In genomic region chr15:77338924-77339429, GRCm38 (mm10) we compare ENCODE assay signal across 21 mouse cellular contexts. TPM values are rescaled to one million over a fixed set of nuclear protein-coding genes. Genes with fewer than 3 reads are reported as not detected.
DNase-seq lines count a peak whose midpoint lies in the region; ATAC-seq lines count a peak whose summit lies in the region.
"Had no signal": no experiment of that assay in that cellular context is flagged by ENCODE, and none has a peak within 500 bp of the region (broad histone marks: within the 10 kb centered on the region; RNA-seq: fewer than 3 reads in every experiment).

No protein-coding gene starts in this region.

- intact Hi-C loops in left cerebral cortex, postnatal 25 days (cut with DNase I): no loop called here

- ATAC-seq in liver, embryonic 12.5 days: no peak
- no peak for ATAC-seq in liver, embryonic 11.5 days (replicated peaks; ENCODE audit: low FRiP score)
- no peak for ATAC-seq in embryonic facial prominence, embryonic 14.5 days (ENCODE audit: low read depth)
- ATAC-seq in liver, embryonic 16.5 days (ENCODE audit: low read depth): peak; percentile 9
- ATAC-seq in forebrain, embryonic 14.5 days: no peak
- ATAC-seq: inflammation-experienced regulatory T-cells, adult 6 months had no signal

- no peak overlapping the region for H3K9ac ChIP-seq in liver, embryonic 12.5 days
- no peak overlapping the region for H3K9ac ChIP-seq in liver, embryonic 11.5 days (ENCODE audit: low read depth, low read length)
- no peak overlapping the region for H3K9ac ChIP-seq in embryonic facial prominence, embryonic 14.5 days (ENCODE audit: low read depth, low read length)
- no peak overlapping the region for H3K9ac ChIP-seq in liver, embryonic 16.5 days (ENCODE audit: low read depth, low read length)
- H3K9ac ChIP-seq in forebrain, embryonic 14.5 days (ENCODE audit: low read length): no peak overlapping the region
- H3K9ac ChIP-seq: embryonic facial prominence, embryonic 15.5 days; hindbrain, embryonic 12.5 days; liver, embryonic 14.5 days had no signal

- DNase-seq in liver, embryonic 11.5 days (ENCODE audit: low spot score): no peak
- DNase-seq in embryonic facial prominence, embryonic 14.5 days (ENCODE audit: low spot score): no peak
- DNase-seq in frontal cortex, postnatal 25 days (ENCODE audit: low spot score in 2 of 2): no peak
- no peak for DNase-seq in left cerebral cortex, postnatal 25 days (ENCODE audit: low spot score in 2 of 2)
- DNase-seq in forebrain, embryonic 14.5 days (ENCODE audit: low spot score): no peak
- DNase-seq: cerebellum, adult 8-10 months; gastrocnemius, postnatal 25 days; kidney, postnatal 4 days; retina, postnatal 1 day; thymus, postnatal 25 days had no signal

- WGBS in liver, embryonic 12.5 days (ENCODE audit: insufficient replicate concordance): 42% methylated on average over 8 of the region's 8 CpGs
- WGBS in liver, embryonic 11.5 days: 52% methylated on average over 8 of the region's 8 CpGs
- 35% methylated on average over 8 of the region's 8 CpGs for WGBS in embryonic facial prominence, embryonic 14.5 days
- 52% methylated on average over 8 of the region's 8 CpGs for WGBS in liver, embryonic 16.5 days (ENCODE audit: insufficient replicate concordance)
- 86% methylated on average over 8 of the region's 8 CpGs for WGBS in forebrain, embryonic 14.5 days

- H3K9me3 ChIP-seq in liver, embryonic 12.5 days (replicated peaks): no peaks in the 10 kb centered on the region
- H3K9me3 ChIP-seq in liver, embryonic 11.5 days (ENCODE audit: control insufficient read depth, low read length): no peaks in the 10 kb centered on the region
- no peaks in the 10 kb centered on the region for H3K9me3 ChIP-seq in embryonic facial prominence, embryonic 14.5 days (ENCODE audit: control insufficient read depth, low read length)
- no peaks in the 10 kb centered on the region for H3K9me3 ChIP-seq in liver, embryonic 16.5 days (replicated peaks; ENCODE audit: control insufficient read depth, low read length)
- H3K9me3 ChIP-seq in forebrain, embryonic 14.5 days (replicated peaks; ENCODE audit: control insufficient read depth, low read length): no peaks in the 10 kb centered on the region
- H3K9me3 ChIP-seq: embryonic facial prominence, embryonic 15.5 days; forebrain, embryonic 10.5 days; G1E; hindbrain, embryonic 12.5 days; midbrain, embryonic 10.5 days had no signal

- no peak overlapping the region for H3K4me3 ChIP-seq in liver, embryonic 12.5 days
- no peak overlapping the region for H3K4me3 ChIP-seq in liver, embryonic 11.5 days (ENCODE audit: low read depth, low read length)
- H3K4me3 ChIP-seq in embryonic facial prominence, embryonic 14.5 days (ENCODE audit: low read depth, low read length): no peak overlapping the region
- H3K4me3 ChIP-seq in liver, embryonic 16.5 days (ENCODE audit: low read depth, low read length): no peak overlapping the region
- H3K4me3 ChIP-seq in forebrain, embryonic 14.5 days (ENCODE audit: low read depth, low read length): no peak overlapping the region
- H3K4me3 ChIP-seq: embryonic facial prominence, embryonic 15.5 days; forebrain, embryonic 10.5 days; hindbrain, embryonic 12.5 days; midbrain, embryonic 10.5 days had no signal

- H3K4me1 ChIP-seq in liver, embryonic 12.5 days: peaks cover 35% of the 10 kb centered on the region
- H3K4me1 ChIP-seq in liver, embryonic 11.5 days (replicated peaks; ENCODE audit: control insufficient read depth, insufficient read depth, low read length): peaks cover 28% of the 10 kb centered on the region
- H3K4me1 ChIP-seq in embryonic facial prominence, embryonic 14.5 days (ENCODE audit: control insufficient read depth, insufficient read depth, low read length): peaks cover 27% of the 10 kb centered on the region
- H3K4me1 ChIP-seq in liver, embryonic 16.5 days (ENCODE audit: control insufficient read depth, low read depth, low read length): peaks cover 6% of the 10 kb centered on the region; the same call in 1 of the 2 replicates
- H3K4me1 ChIP-seq in forebrain, embryonic 14.5 days (ENCODE audit: control insufficient read depth, insufficient read depth, low read length): peaks cover 7% of the 10 kb centered on the region

- peak overlapping the region; percentile 30; the same call in 1 of the 2 replicates for H3K27ac ChIP-seq in liver, embryonic 12.5 days
- H3K27ac ChIP-seq in liver, embryonic 11.5 days (ENCODE audit: low read depth, low read length): no peak overlapping the region
- peak overlapping the region; percentile 52 for H3K27ac ChIP-seq in embryonic facial prominence, embryonic 14.5 days (replicated peaks; ENCODE audit: low read depth, low read length)
- peak overlapping the region; percentile 70 for H3K27ac ChIP-seq in liver, embryonic 16.5 days (ENCODE audit: low read length)
- H3K27ac ChIP-seq in forebrain, embryonic 14.5 days (ENCODE audit: low read depth, low read length): no peak overlapping the region
- H3K27ac ChIP-seq: liver, embryonic 14.5 days had no signal

- no peaks in the 10 kb centered on the region for H3K36me3 ChIP-seq in liver, embryonic 12.5 days
- no peaks in the 10 kb centered on the region for H3K36me3 ChIP-seq in liver, embryonic 11.5 days (ENCODE audit: control insufficient read depth, insufficient read depth, low read length)
- no peaks in the 10 kb centered on the region for H3K36me3 ChIP-seq in embryonic facial prominence, embryonic 14.5 days (ENCODE audit: control insufficient read depth, insufficient read depth, low read length)
- H3K36me3 ChIP-seq in liver, embryonic 16.5 days (ENCODE audit: control insufficient read depth, insufficient read depth): no peaks in the 10 kb centered on the region
- H3K36me3 ChIP-seq in forebrain, embryonic 14.5 days (ENCODE audit: control insufficient read depth, insufficient read depth, low read length): no peaks in the 10 kb centered on the region
- H3K36me3 ChIP-seq: embryonic facial prominence, embryonic 15.5 days; forebrain, embryonic 10.5 days; G1E; hindbrain, embryonic 12.5 days; midbrain, embryonic 10.5 days had no signal

- H3K27me3 ChIP-seq in liver, embryonic 12.5 days (replicated peaks): peaks cover 28% of the 10 kb centered on the region
- no peaks in the 10 kb centered on the region for H3K27me3 ChIP-seq in liver, embryonic 11.5 days (replicated peaks; ENCODE audit: control insufficient read depth, insufficient read depth, low read length)
- H3K27me3 ChIP-seq in embryonic facial prominence, embryonic 14.5 days (replicated peaks; ENCODE audit: control insufficient read depth, insufficient read depth, low read length): no peaks in the 10 kb centered on the region
- no peaks in the 10 kb centered on the region for H3K27me3 ChIP-seq in liver, embryonic 16.5 days (ENCODE audit: control insufficient read depth, insufficient read depth, low read depth, low read length)
- no peaks in the 10 kb centered on the region for H3K27me3 ChIP-seq in forebrain, embryonic 14.5 days (replicated peaks; ENCODE audit: control insufficient read depth, insufficient read depth, low read length)
- H3K27me3 ChIP-seq: embryonic facial prominence, embryonic 15.5 days; hindbrain, embryonic 12.5 days had no signal

- H3K4me2 ChIP-seq in liver, embryonic 12.5 days: no peak overlapping the region
- H3K4me2 ChIP-seq in liver, embryonic 11.5 days: no peak overlapping the region
- H3K4me2 ChIP-seq in embryonic facial prominence, embryonic 14.5 days (ENCODE audit: low read depth, low read length): no peak overlapping the region
- no peak overlapping the region for H3K4me2 ChIP-seq in liver, embryonic 16.5 days (ENCODE audit: low read depth, low read length)
- H3K4me2 ChIP-seq in forebrain, embryonic 14.5 days (ENCODE audit: low read length): no peak overlapping the region
- H3K4me2 ChIP-seq: embryonic facial prominence, embryonic 15.5 days; hindbrain, embryonic 12.5 days had no signal

RNA-seq across cellular contexts. Expression of gene Rbfox2, which starts 32.2 kb away (rescaled TPM):
- polyA plus RNA-seq in liver, embryonic 12.5 days (2016; fragmentation: Nextera tagmentation; extraction: Ambion mirVana): 13.0 and 13.1 TPM in 2 replicates
- 24.3 and 26.6 TPM in 2 replicates for polyA plus RNA-seq in liver, embryonic 11.5 days (2014; fragmentation: Nextera tagmentation; extraction: Ambion mirVana)
- 97.4 and 107 TPM in 2 replicates for polyA plus RNA-seq in embryonic facial prominence, embryonic 14.5 days (2014; fragmentation: Nextera tagmentation; extraction: Ambion mirVana)
- polyA plus RNA-seq in liver, embryonic 16.5 days (2015; fragmentation: Nextera tagmentation; extraction: Ambion mirVana): 12.7 and 14.4 TPM in 2 replicates
- total RNA-seq in left cerebral cortex, postnatal 25 days (2021): 100 to 1,000 TPM; 244 to 265 TPM
- 186 and 229 TPM in 2 replicates for polyA plus RNA-seq in forebrain, embryonic 14.5 days (2014; fragmentation: Nextera tagmentation; extraction: Ambion mirVana)
- polyA plus RNA-seq: inflammation-experienced regulatory T-cells, adult 6 months had no signal

RNA-seq across cellular contexts. Expression of gene Apol7a, which starts 59.9 kb away (rescaled TPM):
- polyA plus RNA-seq in liver, embryonic 12.5 days (2016; fragmentation: Nextera tagmentation; extraction: Ambion mirVana): 0.10 and 0.11 TPM in 2 replicates
- not detected in 2 replicates for polyA plus RNA-seq in liver, embryonic 11.5 days (2014; fragmentation: Nextera tagmentation; extraction: Ambion mirVana)
- 0.43 TPM in 1 of 2 replicates, not detected in the other for polyA plus RNA-seq in embryonic facial prominence, embryonic 14.5 days (2014; fragmentation: Nextera tagmentation; extraction: Ambion mirVana)
- 3.9 and 7.3 TPM in 2 replicates for polyA plus RNA-seq in liver, embryonic 16.5 days (2015; fragmentation: Nextera tagmentation; extraction: Ambion mirVana)
- under 1 TPM in 1 of 2 experiments, not detected in 1; 0.50 TPM for total RNA-seq in left cerebral cortex, postnatal 25 days (2021)
- polyA plus RNA-seq in forebrain, embryonic 14.5 days (2014; fragmentation: Nextera tagmentation; extraction: Ambion mirVana): not detected in 2 replicates
- total RNA-seq: common myeloid progenitor, adult 5-6 weeks; layer of hippocampus, postnatal 25 days had no signal
- polyA plus RNA-seq: forebrain, embryonic 10.5 days; G1E; hindbrain, embryonic 12.5 days; inflammation-experienced regulatory T-cells, adult 6 months; midbrain, embryonic 10.5 days had no signal

Comparison
In these comparisons a context has a peak if more than half of its experiments do, and no peak if none do; other contexts are left out.
1. H3K27ac ChIP-seq: peak in liver, embryonic 12.5 days (single experiment), embryonic facial prominence, embryonic 14.5 days (single experiment) and liver, embryonic 16.5 days (single experiment); none in liver, embryonic 11.5 days (single experiment) and forebrain, embryonic 14.5 days (single experiment).